Mouse (Mus musculus): ENCODE measurements at regions not wholly inside any gene's neighbourhood (a gene's known extent, or its start where the extent isn't known, plus 50 kb on each side); places are given as distances from the start of the nearest gene placed in this dataset.
"Not testable (repeated sequence)": the region's sequence is repeated elsewhere in the genome, so short reads cannot be mapped to it uniquely, and the experiment has no call there.

GRCm38 (mm10) chr12:65424506-65424905 is 199.2 kb downstream of the Wdr20rt start:
- no peaks in the 10 kb centered on the region for H3K36me3 ChIP-seq
- H3K4me1 ChIP-seq: no peaks in the 10 kb centered on the region
- no peaks in the 10 kb centered on the region for H3K27me3 ChIP-seq
- H3K4me3 ChIP-seq (replicated peaks): no peak overlapping the region
- no peaks in the 10 kb centered on the region for H3K9me3 ChIP-seq (replicated peaks)
- H3K4me2 ChIP-seq (replicated peaks): no peak overlapping the region
- H3K27ac ChIP-seq (replicated peaks): no peak overlapping the region
- H3K9ac ChIP-seq: no peak overlapping the region
- no peak for ATAC-seq (ENCODE audit: insufficient number of reproducible peaks, low FRiP score, low TSS enrichment, low read depth)
- 90% methylated on average over 2 of the region's 2 CpGs for WGBS

GRCm38 (mm10) chr12:65425440-65425839 is 200.1 kb downstream of the Wdr20rt start:
- no peak overlapping the region for H3K27ac ChIP-seq (replicated peaks)
- no peak for ATAC-seq (ENCODE audit: insufficient number of reproducible peaks, low FRiP score, low TSS enrichment, low read depth)
- no peak overlapping the region for H3K9ac ChIP-seq
- no peak overlapping the region for H3K4me2 ChIP-seq (replicated peaks)
- no peak overlapping the region for H3K4me3 ChIP-seq (replicated peaks)
- H3K27me3 ChIP-seq: no peaks in the 10 kb centered on the region
- 87% methylated on average over 2 of the region's 2 CpGs for WGBS
- H3K4me1 ChIP-seq: no peaks in the 10 kb centered on the region
- no peaks in the 10 kb centered on the region for H3K36me3 ChIP-seq
- H3K9me3 ChIP-seq (replicated peaks): no peaks in the 10 kb centered on the region

GRCm38 (mm10) chr12:65426884-65427283 is 201.6 kb downstream of the Wdr20rt start:
- Histone ChIP-seq H3K4me3 (replicated peaks) (no peak overlapping the region), H3K27me3 (no peaks in the 10 kb centered on the region), H3K27ac (replicated peaks) (no peak overlapping the region), H3K9ac (no peak overlapping the region), H3K4me2 (replicated peaks) (no peak overlapping the region), H3K36me3 (no peaks in the 10 kb centered on the region), H3K4me1 (no peaks in the 10 kb centered on the region), H3K9me3 (replicated peaks) (no peaks in the 10 kb centered on the region)
- no peak for ATAC-seq (ENCODE audit: insufficient number of reproducible peaks, low FRiP score, low TSS enrichment, low read depth)
- 83% methylated on average over 11 of the region's 11 CpGs for WGBS

- H3K27ac ChIP-seq (replicated peaks): no peak overlapping the region
- no peak overlapping the region for H3K9ac ChIP-seq
Measured at GRCm38 (mm10) chr12:65428214-65428981, 203.1 kb downstream of the Wdr20rt start.

GRCm38 (mm10) chr12:65450845-65451244 is 225.5 kb downstream of the Wdr20rt start:
- Histone ChIP-seq H3K27ac (replicated peaks) (no peak overlapping the region), H3K9me3 (replicated peaks) (no peaks in the 10 kb centered on the region), H3K4me3 (replicated peaks) (no peak overlapping the region), H3K36me3 (no peaks in the 10 kb centered on the region), H3K27me3 (no peaks in the 10 kb centered on the region), H3K4me2 (replicated peaks) (no peak overlapping the region), H3K4me1 (no peaks in the 10 kb centered on the region), H3K9ac (no peak overlapping the region)
- WGBS: 56% methylated on average over 4 of the region's 4 CpGs
- ATAC-seq (ENCODE audit: insufficient number of reproducible peaks, low FRiP score, low TSS enrichment, low read depth): no peak

More at GRCm38 (mm10) chr12:65428214-65428981, 203.1 kb downstream of the Wdr20rt start:
- Histone ChIP-seq H3K4me3 (replicated peaks) (peak overlapping the region; percentile 31), H3K36me3 (no peaks in the 10 kb centered on the region), H3K4me2 (replicated peaks) (peak overlapping the region; percentile 45), H3K9me3 (replicated peaks) (no peaks in the 10 kb centered on the region), H3K4me1 (no peaks in the 10 kb centered on the region), H3K27me3 (no peaks in the 10 kb centered on the region)
- no peak for ATAC-seq (ENCODE audit: insufficient number of reproducible peaks, low FRiP score, low TSS enrichment, low read depth)
- WGBS: 21% methylated on average over 23 of the region's 23 CpGs

- Histone ChIP-seq H3K4me1 (no peaks in the 10 kb centered on the region), H3K9me3 (replicated peaks) (no peaks in the 10 kb centered on the region), H3K36me3 (no peaks in the 10 kb centered on the region), H3K27me3 (no peaks in the 10 kb centered on the region), H3K4me2 (replicated peaks) (no peak overlapping the region), H3K9ac (no peak overlapping the region), H3K27ac (replicated peaks) (no peak overlapping the region), H3K4me3 (replicated peaks) (no peak overlapping the region)
- no peak for ATAC-seq (ENCODE audit: insufficient number of reproducible peaks, low FRiP score, low TSS enrichment, low read depth)
- 90% methylated on average over 3 of the region's 3 CpGs for WGBS
Measured at GRCm38 (mm10) chr12:65455683-65456082, 230.4 kb downstream of the Wdr20rt start.

- ATAC-seq (ENCODE audit: insufficient number of reproducible peaks, low FRiP score, low TSS enrichment, low read depth): no peak
- Histone ChIP-seq H3K36me3 (no peaks in the 10 kb centered on the region), H3K4me3 (replicated peaks) (no peak overlapping the region), H3K4me2 (replicated peaks) (no peak overlapping the region), H3K27ac (replicated peaks) (no peak overlapping the region), H3K27me3 (no peaks in the 10 kb centered on the region), H3K9me3 (replicated peaks) (no peaks in the 10 kb centered on the region), H3K9ac (no peak overlapping the region), H3K4me1 (no peaks in the 10 kb centered on the region)
- WGBS: 59% methylated on average over 3 of the region's 3 CpGs
Measured at GRCm38 (mm10) chr12:65456956-65457355, 231.6 kb downstream of the Wdr20rt start.

GRCm38 (mm10) chr12:65464246-65464645 is 238.9 kb downstream of the Wdr20rt start:
- H3K9me3 ChIP-seq (replicated peaks): no peaks in the 10 kb centered on the region
- ATAC-seq (ENCODE audit: insufficient number of reproducible peaks, low FRiP score, low TSS enrichment, low read depth): no peak
- WGBS: 54% methylated on average over 2 of the region's 2 CpGs
- no peak overlapping the region for H3K9ac ChIP-seq
- H3K4me3 ChIP-seq (replicated peaks): no peak overlapping the region
- H3K27me3 ChIP-seq: no peaks in the 10 kb centered on the region
- no peaks in the 10 kb centered on the region for H3K36me3 ChIP-seq
- H3K4me2 ChIP-seq (replicated peaks): no peak overlapping the region
- no peak overlapping the region for H3K27ac ChIP-seq (replicated peaks)
- no peaks in the 10 kb centered on the region for H3K4me1 ChIP-seq

- H3K9ac ChIP-seq; H3K4me3 ChIP-seq (replicated peaks); H3K4me2 ChIP-seq (replicated peaks); H3K27me3 ChIP-seq; ATAC-seq (ENCODE audit: insufficient number of reproducible peaks, low FRiP score, low TSS enrichment, low read depth); H3K27ac ChIP-seq (replicated peaks); H3K4me1 ChIP-seq; H3K36me3 ChIP-seq; H3K9me3 ChIP-seq (replicated peaks): not testable (repeated sequence)
- WGBS: 46% methylated on average over 9 of the region's 9 CpGs
Measured at GRCm38 (mm10) chr12:65478674-65479073, 253.4 kb downstream of the Wdr20rt start.

GRCm38 (mm10) chr12:65480829-65481228 is 255.5 kb downstream of the Wdr20rt start:
- Histone ChIP-seq H3K27me3 (no peaks in the 10 kb centered on the region), H3K4me3 (replicated peaks) (no peak overlapping the region), H3K9me3 (replicated peaks) (no peaks in the 10 kb centered on the region), H3K4me2 (replicated peaks) (no peak overlapping the region), H3K36me3 (no peaks in the 10 kb centered on the region), H3K9ac (no peak overlapping the region), H3K4me1 (no peaks in the 10 kb centered on the region), H3K27ac (replicated peaks) (no peak overlapping the region)
- no peak for ATAC-seq (ENCODE audit: insufficient number of reproducible peaks, low FRiP score, low TSS enrichment, low read depth)
- 55% methylated on average over 4 of the region's 4 CpGs for WGBS

- H3K9ac ChIP-seq: no peak overlapping the region
- H3K27me3 ChIP-seq: no peaks in the 10 kb centered on the region
- WGBS: 82% methylated on average over 2 of the region's 2 CpGs
- H3K4me2 ChIP-seq (replicated peaks): no peak overlapping the region
- no peaks in the 10 kb centered on the region for H3K36me3 ChIP-seq
- H3K27ac ChIP-seq (replicated peaks): no peak overlapping the region
- no peaks in the 10 kb centered on the region for H3K4me1 ChIP-seq
- no peaks in the 10 kb centered on the region for H3K9me3 ChIP-seq (replicated peaks)
- no peak for ATAC-seq (ENCODE audit: insufficient number of reproducible peaks, low FRiP score, low TSS enrichment, low read depth)
- H3K4me3 ChIP-seq (replicated peaks): no peak overlapping the region
Measured at GRCm38 (mm10) chr12:65491092-65491491, 265.8 kb downstream of the Wdr20rt start.

GRCm38 (mm10) chr12:65494388-65495030 is 269.2 kb downstream of the Wdr20rt start:
- no peak overlapping the region for H3K9ac ChIP-seq
- 91% methylated on average over 5 of the region's 5 CpGs for WGBS
- H3K9me3 ChIP-seq (replicated peaks): no peaks in the 10 kb centered on the region
- H3K4me3 ChIP-seq (replicated peaks): no peak overlapping the region
- H3K4me1 ChIP-seq: no peaks in the 10 kb centered on the region
- no peak for ATAC-seq (ENCODE audit: insufficient number of reproducible peaks, low FRiP score, low TSS enrichment, low read depth)
- no peak overlapping the region for H3K4me2 ChIP-seq (replicated peaks)
- no peak overlapping the region for H3K27ac ChIP-seq (replicated peaks)
- H3K36me3 ChIP-seq: no peaks in the 10 kb centered on the region
- H3K27me3 ChIP-seq: no peaks in the 10 kb centered on the region

All from embryonic facial prominence, embryonic 15.5 days (tissue).